Mouse (Mus musculus) stomach, postnatal 0 days (tissue): ENCODE data around the gene Lama5. TPM values are rescaled to one million over a fixed set of nuclear protein-coding genes. Genes with fewer than 3 reads are reported as not detected.
A peak's percentile ranks its signal among the peaks of the same experiment; 100 is the strongest.

Experiments used
- ATAC-seq: fragments of 200-750 bp; cut with Nextera tagmentation; 2 replicates; pipeline ENCODE4 v1.8.0; 2017; ENCODE audit not compliant: low FRiP score, low TSS enrichment
- DNase-seq: peaks from one replicate; pipeline ENCODE4 v3.0.0-alpha.2; 2016; ENCODE audit warnings: low spot score
- H3K27ac ChIP-seq: fragments of 300-500 bp; sonication (generic); replicated peaks from 2 replicates; pipeline ENCODE4 v1.5.1; 2014; ENCODE audit warnings: mild to moderate bottlenecking, control low read depth
- H3K27me3 ChIP-seq: fragments of 300-500 bp; sonication (generic); 2 replicates; pipeline ENCODE4 v1.6.1; 2014; ENCODE audit warnings: low read length; ENCODE audit not compliant: control insufficient read depth, insufficient read depth
- H3K36me3 ChIP-seq: fragments of 300-500 bp; sonication (generic); 2 replicates; pipeline ENCODE4 v1.6.1; 2014; ENCODE audit warnings: low read length, mixed read lengths; ENCODE audit not compliant: control insufficient read depth, insufficient read depth
- H3K4me1 ChIP-seq: fragments of 300-500 bp; sonication (generic); replicated peaks from 2 replicates; pipeline ENCODE4 v1.6.1; 2014; ENCODE audit warnings: antibody characterized with exemption; ENCODE audit not compliant: control insufficient read depth, insufficient read depth
- H3K4me2 ChIP-seq: fragments of 300-500 bp; sonication (generic); replicated peaks from 2 replicates; pipeline ENCODE4 v1.6.1; 2014; ENCODE audit warnings: low read depth, mild to moderate bottlenecking, control low read depth, moderate library complexity
- H3K4me3 ChIP-seq: fragments of 300-500 bp; sonication (generic); 2 replicates; pipeline ENCODE4 v1.5.1; 2014; ENCODE audit warnings: low read depth, low read length, control low read depth
- H3K9ac ChIP-seq: fragments of 300-500 bp; sonication (generic); 2 replicates; pipeline ENCODE4 v1.6.1; 2014; ENCODE audit warnings: mild to moderate bottlenecking, low read length, control low read depth, mixed read lengths
- H3K9me3 ChIP-seq: fragments of 300-500 bp; sonication (generic); 2 replicates; pipeline ENCODE4 v1.6.1; 2016; ENCODE audit warnings: low read length; ENCODE audit not compliant: control insufficient read depth
- CTCF ChIP-seq: IDR thresholded peaks from 2 replicates; pipeline ENCODE4 v1.5.1; 2016; ENCODE audit warnings: antibody characterized with exemption, low read depth, mild to moderate bottlenecking, moderate library complexity
- EP300 ChIP-seq: optimal IDR thresholded peaks from 2 replicates; pipeline ENCODE3; 2016; ENCODE audit warnings: antibody characterized with exemption
- WGBS: fragments of 180-500 bp; shearing (Covaris S2); extraction: QIAGEN DNeasy Blood & Tissue Kit; methylation state at CpG from one replicate; pipeline ENCODE4 v1.1.7; 2014; 5-methylcytosine and 5-hydroxymethylcytosine counted together
- polyA plus RNA-seq: library from polyadenylated mRNA; unstranded; fragments of >200 nt; fragmentation: Nextera tagmentation; extraction: Ambion mirVana; gene quantifications from 2 replicates; pipeline ENCODE4 v1.2.1, GENCODE M21; 2015

The Lama5 gene
- polyA plus RNA-seq, 1 experiment from 2014 or later: 29.7 TPM

DNA sequence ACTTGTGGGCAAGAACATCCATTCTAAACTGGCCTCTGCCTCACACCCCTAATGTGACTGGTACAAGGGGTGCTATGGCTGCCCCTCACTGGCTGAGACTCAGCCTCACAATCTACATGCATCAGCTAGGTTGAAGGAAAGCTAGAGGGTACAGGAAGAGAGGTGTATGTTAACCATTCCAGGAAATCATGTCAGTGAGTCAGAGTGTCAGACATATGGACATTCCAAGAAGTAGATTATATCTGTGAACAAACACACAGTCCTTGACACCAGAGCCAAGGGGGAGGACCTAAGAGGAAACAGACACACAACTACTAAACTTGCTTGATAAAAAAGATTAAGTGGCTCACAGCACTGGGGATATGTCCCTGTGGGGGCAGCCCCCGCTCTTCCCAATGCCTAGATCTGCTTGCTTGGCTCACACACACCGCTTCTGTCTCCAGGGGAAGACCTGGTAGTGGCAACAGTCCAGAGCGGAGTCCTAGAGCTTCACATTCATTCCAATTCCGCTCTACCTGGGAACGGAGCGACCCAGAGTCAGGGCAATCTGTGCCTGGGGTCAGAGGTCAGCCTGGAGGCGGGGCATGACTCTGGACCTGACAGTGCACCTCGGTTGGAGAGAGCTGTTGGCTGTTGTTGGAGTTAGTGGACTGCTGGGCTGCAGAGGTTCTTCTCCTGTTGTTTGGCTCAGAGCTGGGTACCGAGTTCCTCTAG lies 23.4 kb upstream of the Lama5 start:
- Histone ChIP-seq H3K4me1 (peaks cover 4% of the 10 kb centered on the region; the same call in 1 of the 2 replicates), H3K4me2 (no peak overlapping the region), H3K9me3 (no peaks in the 10 kb centered on the region), H3K4me3 (no peak overlapping the region), H3K27me3 (no peaks in the 10 kb centered on the region), H3K36me3 (no peaks in the 10 kb centered on the region), H3K9ac (peak overlapping the region; percentile 13; the same call in 1 of the 2 replicates), H3K27ac (peak overlapping the region; percentile 69)
- WGBS: 47% methylated on average over 9 of the region's 9 CpGs
- DNase-seq (peak; percentile 58), ATAC-seq (peak; percentile 85)
- TF ChIP-seq EP300 (no peak), CTCF (no peak)

DNA sequence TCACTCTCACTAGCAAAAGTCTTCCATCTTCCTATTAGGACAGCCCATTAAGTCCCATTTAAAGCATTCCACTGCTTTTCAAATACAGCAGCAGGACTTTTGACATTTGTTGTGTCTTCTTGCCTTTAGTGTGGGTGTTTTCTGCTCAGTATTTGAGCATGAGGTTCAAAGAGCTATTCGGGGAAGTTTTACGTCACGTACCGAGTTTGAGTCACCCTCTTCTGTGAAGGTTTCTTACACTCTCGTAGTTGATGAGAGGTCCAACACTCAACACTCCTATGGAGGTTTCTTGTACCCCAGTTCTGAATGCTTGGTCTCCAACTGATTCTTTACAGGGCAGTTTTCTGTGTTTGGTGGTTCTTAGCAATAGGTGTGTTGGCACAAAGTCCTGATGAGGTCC lies 22.3 kb upstream of the Lama5 start:
- H3K27ac ChIP-seq: no peak overlapping the region
- H3K9ac ChIP-seq: no peak overlapping the region
- H3K4me2 ChIP-seq: no peak overlapping the region
- no peak for TF ChIP-seq EP300
- TF ChIP-seq CTCF: no peak
- peaks cover 4% of the 10 kb centered on the region; the same call in 1 of the 2 replicates for H3K4me1 ChIP-seq
- DNase-seq (no peak), ATAC-seq (no peak)
- 88% methylated on average over 5 of the region's 5 CpGs for WGBS
- no peaks in the 10 kb centered on the region for H3K36me3 ChIP-seq
- H3K4me3 ChIP-seq: no peak overlapping the region
- no peaks in the 10 kb centered on the region for H3K27me3 ChIP-seq
- no peaks in the 10 kb centered on the region for H3K9me3 ChIP-seq

DNA sequence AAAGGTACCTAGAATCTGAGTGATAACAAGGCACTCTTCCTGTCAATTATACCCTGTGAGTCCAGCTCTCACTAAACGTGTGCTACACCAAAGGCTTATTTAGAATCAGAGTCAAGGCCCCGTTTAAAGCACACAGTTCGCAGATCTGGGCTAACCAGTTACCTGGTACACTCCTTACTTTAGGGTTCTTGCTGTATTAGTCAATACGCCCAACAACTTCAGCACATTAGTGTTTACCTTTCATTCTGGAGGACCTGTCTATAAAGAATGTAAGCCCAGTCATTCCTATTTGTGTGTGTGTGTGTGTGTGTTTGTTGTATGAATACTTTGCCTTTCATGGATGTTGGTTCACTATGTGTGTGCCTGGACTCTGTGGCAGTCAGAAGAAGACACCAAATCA lies 17.4 kb upstream of the Lama5 start:
- no peak overlapping the region for H3K9ac ChIP-seq
- no peak for TF ChIP-seq EP300
- TF ChIP-seq CTCF: no peak
- no peak overlapping the region for H3K27ac ChIP-seq
- H3K4me3 ChIP-seq: no peak overlapping the region
- peak; percentile 80 for ATAC-seq
- no peaks in the 10 kb centered on the region for H3K9me3 ChIP-seq
- 65% methylated on average over 4 of the region's 4 CpGs for WGBS
- H3K27me3 ChIP-seq: no peaks in the 10 kb centered on the region
- H3K4me2 ChIP-seq: no peak overlapping the region
- no peak for DNase-seq
- no peaks in the 10 kb centered on the region for H3K36me3 ChIP-seq
- no peaks in the 10 kb centered on the region for H3K4me1 ChIP-seq

GRCm38 (mm10) chr2:180238591-180238990 lies 12.9 kb upstream of the Lama5 start:
- 60% methylated on average over 5 of the region's 5 CpGs for WGBS
- no peaks in the 10 kb centered on the region for H3K36me3 ChIP-seq
- ATAC-seq (no peak), DNase-seq (no peak)
- no peaks in the 10 kb centered on the region for H3K9me3 ChIP-seq
- H3K27ac ChIP-seq: no peak overlapping the region
- no peak overlapping the region for H3K9ac ChIP-seq
- no peak overlapping the region for H3K4me3 ChIP-seq
- no peak overlapping the region for H3K4me2 ChIP-seq
- H3K4me1 ChIP-seq: peaks cover 11% of the 10 kb centered on the region; the same call in 1 of the 2 replicates
- no peaks in the 10 kb centered on the region for H3K27me3 ChIP-seq
- TF ChIP-seq CTCF (no peak), EP300 (no peak)

DNA sequence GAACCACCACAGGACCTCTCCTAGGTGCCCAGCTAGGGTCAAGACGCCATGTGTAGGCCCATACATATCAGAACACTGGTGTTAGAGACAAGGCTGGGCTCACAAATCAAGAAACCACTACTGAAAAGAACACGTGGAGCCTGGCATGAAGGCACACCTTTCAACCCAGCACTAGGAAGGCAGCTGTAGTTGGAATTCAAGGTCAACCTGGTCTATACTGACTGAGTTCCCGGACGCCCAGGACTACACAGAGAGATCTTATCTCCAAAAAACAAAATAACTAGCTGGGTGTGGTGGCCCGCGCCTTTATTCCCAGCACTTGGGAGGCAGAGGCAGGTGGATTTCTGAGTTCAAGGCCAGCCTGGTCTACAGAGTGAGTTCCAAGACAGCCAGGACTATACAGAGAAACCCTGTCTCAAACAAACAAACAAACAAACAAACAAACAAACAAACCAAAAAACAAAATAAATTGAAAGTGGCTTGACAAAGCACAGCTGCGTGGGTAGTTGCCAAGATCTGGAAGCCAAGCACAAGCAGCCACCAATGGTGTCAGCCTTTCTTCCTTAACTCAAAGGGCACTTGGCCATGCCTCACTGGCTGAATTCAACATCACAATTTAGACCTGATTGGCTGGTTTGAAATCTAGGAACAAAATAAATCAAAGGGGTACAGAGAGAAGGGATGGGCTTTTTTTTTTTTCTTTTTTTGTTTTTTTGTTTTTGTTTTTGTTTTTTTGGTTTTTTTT lies 12.1 kb upstream of the Lama5 start:
- H3K4me2 ChIP-seq: no peak overlapping the region
- no peak overlapping the region for H3K4me3 ChIP-seq
- TF ChIP-seq CTCF (no peak), EP300 (no peak)
- no peak overlapping the region for H3K9ac ChIP-seq
- H3K27ac ChIP-seq: peak overlapping the region; percentile 65
- no peaks in the 10 kb centered on the region for H3K27me3 ChIP-seq
- H3K9me3 ChIP-seq: no peaks in the 10 kb centered on the region
- DNase-seq: no peak
- ATAC-seq: no peak
- WGBS: 80% methylated on average over 7 of the region's 7 CpGs
- no peaks in the 10 kb centered on the region for H3K36me3 ChIP-seq
- peaks cover 17% of the 10 kb centered on the region; the same call in 1 of the 2 replicates for H3K4me1 ChIP-seq

GRCm38 (mm10) chr2:180236930-180237329 lies 11.3 kb upstream of the Lama5 start:
- TF ChIP-seq EP300 (no peak), CTCF (no peak)
- H3K4me1 ChIP-seq: peaks cover 18% of the 10 kb centered on the region; the same call in 1 of the 2 replicates
- no peaks in the 10 kb centered on the region for H3K27me3 ChIP-seq
- H3K36me3 ChIP-seq: no peaks in the 10 kb centered on the region
- H3K9me3 ChIP-seq: no peaks in the 10 kb centered on the region
- DNase-seq (no peak), ATAC-seq (no peak)
- WGBS: 66% methylated on average over 3 of the region's 3 CpGs
- no peak overlapping the region for H3K9ac ChIP-seq
- no peak overlapping the region for H3K4me3 ChIP-seq
- no peak overlapping the region for H3K4me2 ChIP-seq
- peak overlapping the region; percentile 65 for H3K27ac ChIP-seq
